Comparison of ENCODE assay signal across 11 mouse cellular contexts in genomic region chr5:97857101-97857500, GRCm38 (mm10).
"Had no signal": no experiment of that assay in that cellular context is flagged by ENCODE, and none has a peak within 500 bp of the region (broad histone marks: within the 10 kb centered on the region; RNA-seq: fewer than 3 reads in every experiment).

No protein-coding gene starts in this region.

- H3K4me3 ChIP-seq: limb, embryonic 13.5 days; midbrain, embryonic 12.5 days; neural tube, embryonic 13.5 days had no signal

- H3K27me3 ChIP-seq: limb, embryonic 13.5 days; midbrain, embryonic 12.5 days; neural tube, embryonic 13.5 days had no signal

- DNase-seq: kidney, postnatal 25 days; left cerebral cortex, postnatal 4 days; lung, adult 18-20 months; right cerebral cortex, adult 18-20 months; right cerebral cortex, postnatal 25 days; thymus, adult 18-20 months; thymus, postnatal 14 days had no signal

- H3K9me3 ChIP-seq: limb, embryonic 13.5 days; midbrain, embryonic 12.5 days; neural tube, embryonic 13.5 days had no signal

- H3K27ac ChIP-seq: limb, embryonic 13.5 days; liver, embryonic 14.5 days; midbrain, embryonic 12.5 days; neural tube, embryonic 13.5 days had no signal

- H3K36me3 ChIP-seq: limb, embryonic 13.5 days; midbrain, embryonic 12.5 days; neural tube, embryonic 13.5 days had no signal

- H3K4me1 ChIP-seq: midbrain, embryonic 12.5 days; neural tube, embryonic 13.5 days had no signal
